Mouse (Mus musculus) limb, embryonic 11.5 days (tissue): Measurements from ENCODE around the gene Gm37419. TPM values are rescaled to one million over a fixed set of nuclear protein-coding genes. Genes with fewer than 3 reads are reported as not detected.
A peak's percentile ranks its signal among the peaks of the same experiment; 100 is the strongest.

Source experiments
- ATAC-seq: fragments of 200-750 bp; cut with Nextera tagmentation; 2 replicates; pipeline ENCODE4 v1.8.0; 2017; ENCODE audit warnings: low read depth; ENCODE audit not compliant: insufficient number of reproducible peaks, low FRiP score, low TSS enrichment
- DNase-seq: peaks from one replicate; pipeline ENCODE4 v3.0.0-alpha.2; 2015; ENCODE audit warnings: low spot score
- H3K27ac ChIP-seq: fragments of 300-500 bp; sonication (generic); replicated peaks from 2 replicates; pipeline ENCODE4 v1.5.1; 2014; ENCODE audit warnings: low read depth, mild to moderate bottlenecking, low read length
- H3K27me3 ChIP-seq: fragments of 300-500 bp; sonication (generic); 2 replicates; pipeline ENCODE4 v1.6.1; 2014; ENCODE audit warnings: mild to moderate bottlenecking, low read length, mixed read lengths; ENCODE audit not compliant: control insufficient read depth, insufficient read depth
- H3K36me3 ChIP-seq: fragments of 300-500 bp; sonication (generic); 2 replicates; pipeline ENCODE4 v1.6.1; 2014; ENCODE audit warnings: mild to moderate bottlenecking, low read length, moderate library complexity, mixed read lengths; ENCODE audit not compliant: control insufficient read depth, insufficient read depth
- H3K4me1 ChIP-seq: fragments of 300-500 bp; sonication (generic); 2 replicates; pipeline ENCODE4 v1.6.1; 2014; ENCODE audit warnings: low read length, mixed read lengths; ENCODE audit not compliant: control insufficient read depth, insufficient read depth
- H3K4me2 ChIP-seq: fragments of 300-500 bp; sonication (generic); 2 replicates; pipeline ENCODE4 v1.6.1; 2014; ENCODE audit warnings: low read depth, mild to moderate bottlenecking, moderate library complexity; ENCODE audit not compliant: severe bottlenecking
- H3K4me3 ChIP-seq: fragments of 300-500 bp; sonication (generic); 2 replicates; pipeline ENCODE4 v1.5.1; 2014; ENCODE audit warnings: low read depth, low read length
- H3K9ac ChIP-seq: fragments of 300-500 bp; sonication (generic); 2 replicates; pipeline ENCODE4 v1.6.1; 2014; ENCODE audit warnings: mild to moderate bottlenecking, low read length
- H3K9me3 ChIP-seq: fragments of 300-500 bp; sonication (generic); 2 replicates; pipeline ENCODE4 v1.6.1; 2016; ENCODE audit warnings: low read length; ENCODE audit not compliant: control insufficient read depth
- WGBS: fragments of 180-500 bp; shearing (Covaris S2); extraction: QIAGEN DNeasy Blood & Tissue Kit; methylation state at CpG from one replicate; pipeline ENCODE4 v1.1.7; 2014; 5-methylcytosine and 5-hydroxymethylcytosine counted together
- polyA plus RNA-seq: library from polyadenylated mRNA; unstranded; fragments of >200 nt; fragmentation: Nextera tagmentation; extraction: Ambion mirVana; gene quantifications from 2 replicates; pipeline ENCODE4 v1.2.1, GENCODE M21; 2014

The Gm37419 gene
- polyA plus RNA-seq, 1 experiment from 2014 or later: not detected

DNA sequence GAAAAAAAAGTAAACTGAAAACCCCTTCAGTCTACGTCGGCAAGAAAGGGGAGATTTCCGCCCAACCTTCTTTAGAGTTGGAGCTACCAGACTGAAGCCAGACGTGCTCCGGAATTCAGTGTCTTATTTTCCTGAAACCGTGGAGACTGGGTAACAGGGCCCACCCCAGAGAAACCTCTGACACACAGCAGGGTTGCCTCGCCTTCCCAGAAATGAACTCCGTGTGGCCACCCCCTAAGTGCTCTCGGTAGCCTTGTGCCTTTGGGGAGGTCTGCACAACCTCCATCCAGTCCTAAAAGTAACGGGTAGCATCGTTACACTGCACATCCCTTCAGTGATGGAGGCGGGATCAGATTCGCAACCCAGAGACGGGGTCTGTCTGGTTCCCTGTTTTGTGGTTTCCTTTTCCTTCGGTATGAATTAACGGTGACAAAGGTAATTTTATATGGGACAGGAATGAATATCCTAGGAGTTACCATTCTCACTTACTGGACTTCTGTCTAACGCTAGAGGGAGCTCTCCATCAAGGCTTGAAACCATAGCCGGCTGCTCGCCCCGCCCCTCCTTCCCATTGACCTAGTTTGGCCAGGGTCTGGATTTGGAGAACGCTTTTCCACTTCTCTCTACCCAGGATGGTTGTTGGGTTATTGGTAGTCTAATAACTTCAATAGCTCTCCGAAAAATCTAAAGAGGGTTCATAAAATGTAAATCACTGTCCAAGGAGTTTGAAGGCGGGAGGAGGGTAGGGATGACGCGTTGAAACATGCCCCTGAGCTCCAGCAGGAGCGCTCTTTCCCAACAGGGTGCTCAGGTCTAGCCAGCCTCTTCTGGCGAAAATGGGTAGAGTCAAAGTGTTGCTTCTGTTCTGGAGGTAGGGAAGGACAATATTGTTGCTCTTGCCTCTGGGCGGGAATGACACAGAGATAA is 6.1 kb upstream of the Gm37419 start:
- WGBS: 2% methylated on average over 28 of the region's 28 CpGs
- H3K4me1 ChIP-seq: peaks cover 11% of the 10 kb centered on the region; the same call in 1 of the 2 replicates
- no peak overlapping the region for H3K9ac ChIP-seq
- H3K27me3 ChIP-seq: peaks cover 32% of the 10 kb centered on the region
- no peak overlapping the region for H3K27ac ChIP-seq
- H3K4me2 ChIP-seq: peak overlapping the region; percentile 77
- peak overlapping the region; percentile 29 for H3K4me3 ChIP-seq
- H3K9me3 ChIP-seq: no peaks in the 10 kb centered on the region
- DNase-seq: peak; percentile 83
- H3K36me3 ChIP-seq: no peaks in the 10 kb centered on the region
- ATAC-seq: peak; percentile 57

DNA sequence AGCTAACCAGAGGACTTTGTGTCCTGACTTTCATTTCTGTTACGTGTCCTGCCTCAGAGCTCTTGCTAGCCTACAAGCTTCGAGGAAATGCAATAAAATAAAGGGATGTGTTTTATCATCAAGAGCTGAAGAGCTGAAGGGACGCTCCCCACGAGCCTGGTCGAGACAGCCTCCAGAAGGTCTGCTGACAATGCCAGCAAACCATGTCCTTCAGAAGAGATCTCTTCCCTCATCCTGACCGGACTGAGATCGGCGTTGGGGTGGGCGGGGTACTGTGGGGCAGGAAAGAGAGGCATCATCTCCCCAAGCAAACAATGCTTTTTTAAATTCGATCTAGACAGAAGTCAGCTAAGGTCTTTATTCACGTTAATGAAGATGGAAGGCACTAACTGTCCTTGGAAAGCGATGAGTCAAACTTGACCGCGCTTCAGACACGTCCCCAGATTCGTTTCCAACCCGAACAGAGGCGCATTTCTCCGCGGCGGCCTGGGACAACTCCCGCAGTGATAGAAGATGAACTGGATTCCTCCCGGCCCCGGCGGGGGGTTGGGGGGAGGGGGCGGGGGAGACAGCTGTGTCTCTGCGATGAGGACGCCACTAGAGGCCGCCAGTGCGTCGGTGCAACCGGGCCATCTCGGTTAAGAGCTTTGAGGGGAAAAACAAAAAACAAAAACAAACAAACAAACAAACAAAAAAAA is 5.2 kb upstream of the Gm37419 start:
- Histone ChIP-seq H3K36me3 (no peaks in the 10 kb centered on the region), H3K4me2 (peak overlapping the region; percentile 77), H3K27me3 (peaks cover 32% of the 10 kb centered on the region), H3K9me3 (no peaks in the 10 kb centered on the region), H3K4me1 (peaks cover 11% of the 10 kb centered on the region; the same call in 1 of the 2 replicates), H3K9ac (no peak overlapping the region; the same call in 1 of the 2 replicates), H3K27ac (no peak overlapping the region), H3K4me3 (peak overlapping the region; percentile 29)
- WGBS: under 1% methylated on average over 33 of the region's 33 CpGs
- DNase-seq (peak; percentile 77), ATAC-seq (no peak)

DNA sequence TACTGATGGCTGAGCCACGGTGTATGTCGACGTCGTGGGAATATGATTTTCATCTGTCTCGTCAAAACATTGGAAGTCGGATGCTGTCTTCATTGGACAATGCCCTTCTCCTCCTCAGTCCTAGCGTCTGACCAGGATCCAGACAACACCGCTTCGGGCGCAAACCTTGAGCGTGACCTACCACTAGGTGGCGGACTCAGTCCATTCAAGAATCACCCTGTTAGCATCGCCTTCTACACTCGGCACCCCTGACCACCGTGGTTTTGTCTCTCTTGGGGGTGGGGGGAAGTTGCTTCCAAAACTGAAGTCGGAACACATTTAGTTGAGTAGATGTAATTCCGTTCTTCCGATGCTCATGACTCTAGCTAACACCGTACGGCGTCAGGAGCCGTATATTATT is 4.1 kb upstream of the Gm37419 start:
- Histone ChIP-seq H3K4me2 (peak overlapping the region; percentile 65), H3K27me3 (peaks cover 30% of the 10 kb centered on the region), H3K9me3 (no peaks in the 10 kb centered on the region), H3K9ac (no peak overlapping the region), H3K27ac (no peak overlapping the region), H3K36me3 (no peaks in the 10 kb centered on the region), H3K4me3 (peak overlapping the region; percentile 31), H3K4me1 (peaks cover 11% of the 10 kb centered on the region; the same call in 1 of the 2 replicates)
- ATAC-seq (no peak), DNase-seq (peak; percentile 93)
- WGBS: 2% methylated on average over 22 of the region's 22 CpGs

DNA sequence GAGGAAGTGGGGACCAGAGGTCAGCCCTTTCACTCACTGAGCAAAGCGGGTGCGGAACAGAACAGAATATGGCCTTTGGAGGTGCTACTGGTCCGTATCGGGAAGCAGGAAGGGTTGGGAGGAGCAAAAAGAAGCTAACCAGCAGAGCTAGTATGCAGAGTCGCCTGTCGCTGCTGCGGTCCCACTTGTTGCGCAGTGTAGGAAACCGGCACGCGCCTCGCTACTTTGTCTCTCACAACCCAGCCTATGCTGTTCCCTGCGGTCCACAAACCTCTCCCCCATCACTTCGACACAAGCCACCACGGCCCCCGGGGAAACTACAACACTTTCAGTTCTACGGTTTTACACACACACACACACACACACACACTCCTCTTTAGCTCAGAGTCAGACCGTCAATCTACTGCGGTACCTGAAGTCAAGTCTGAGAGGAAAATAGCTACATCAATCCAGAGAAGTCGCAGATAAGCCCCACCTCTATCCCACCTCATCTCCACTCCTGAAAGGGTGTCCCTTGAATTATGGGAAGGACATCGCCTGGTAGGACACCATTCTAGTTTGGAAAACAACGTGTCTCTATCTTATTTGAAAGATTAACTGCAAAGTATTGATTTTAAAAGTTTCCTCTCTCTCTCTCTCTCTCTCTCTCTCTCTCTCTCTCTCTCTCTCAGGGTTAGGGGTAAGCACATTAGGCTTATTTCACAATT is 3.4 kb upstream of the Gm37419 start:
- DNase-seq (peak; percentile 45), ATAC-seq (no peak)
- Histone ChIP-seq H3K27ac (no peak overlapping the region), H3K27me3 (peaks cover 27% of the 10 kb centered on the region), H3K36me3 (no peaks in the 10 kb centered on the region), H3K4me3 (peak overlapping the region; percentile 31), H3K4me2 (peak overlapping the region; percentile 65), H3K9ac (0 out of 2 replicates have a peak overlapping the region, but pooled peaks have one; percentile 1), H3K9me3 (no peaks in the 10 kb centered on the region), H3K4me1 (peaks cover 16% of the 10 kb centered on the region; the same call in 1 of the 2 replicates)
- WGBS: under 1% methylated on average over 22 of the region's 22 CpGs

DNA sequence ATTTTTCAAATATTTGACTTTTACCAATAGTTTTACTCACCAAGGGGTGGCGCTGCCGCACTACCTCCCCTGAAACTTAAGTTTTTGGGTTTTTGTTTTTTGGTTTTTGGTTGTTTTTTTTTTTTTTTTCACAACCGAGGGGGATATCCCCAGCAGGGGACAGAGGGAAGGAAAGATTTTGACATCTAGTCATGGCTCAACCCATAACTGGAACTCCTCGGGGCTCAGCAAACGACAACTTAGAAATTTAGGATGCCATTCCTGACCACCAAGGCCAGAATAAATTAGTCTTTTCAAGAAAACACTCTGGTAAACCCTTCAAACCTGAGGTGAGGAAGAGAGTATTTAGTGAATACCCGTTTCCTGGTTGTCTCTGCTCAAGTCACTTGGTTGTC is 2.8 kb upstream of the Gm37419 start:
- no peak overlapping the region for H3K27ac ChIP-seq
- H3K4me2 ChIP-seq: no peak overlapping the region; the same call in 1 of the 2 replicates
- H3K4me1 ChIP-seq: peaks cover 19% of the 10 kb centered on the region; the same call in 1 of the 2 replicates
- no peaks in the 10 kb centered on the region for H3K36me3 ChIP-seq
- H3K9ac ChIP-seq: no peak overlapping the region
- DNase-seq (peak; percentile 70), ATAC-seq (no peak)
- H3K27me3 ChIP-seq: peaks cover 21% of the 10 kb centered on the region
- WGBS: 2% methylated on average over 6 of the region's 6 CpGs
- no peak overlapping the region for H3K4me3 ChIP-seq
- no peaks in the 10 kb centered on the region for H3K9me3 ChIP-seq

DNA sequence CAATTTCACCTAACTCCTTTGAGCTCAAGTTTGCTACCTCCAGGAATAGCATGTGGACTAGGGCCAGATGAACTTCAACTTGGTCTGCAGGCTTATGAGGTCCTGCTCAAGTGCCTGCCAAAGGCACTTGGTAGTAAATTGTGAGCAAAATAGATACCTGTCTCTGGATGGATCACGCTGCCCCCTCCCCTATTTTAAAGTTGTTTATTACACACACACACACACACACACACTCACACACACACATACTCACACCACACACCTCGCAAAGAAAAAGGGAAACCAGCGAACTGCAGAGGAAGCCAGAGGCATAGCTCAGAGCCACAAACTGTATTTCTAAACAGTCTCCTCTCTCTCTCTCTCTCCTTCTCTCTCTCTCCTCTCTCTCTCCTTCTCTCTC is 2.1 kb upstream of the Gm37419 start:
- Histone ChIP-seq H3K4me1 (peaks cover 19% of the 10 kb centered on the region; the same call in 1 of the 2 replicates), H3K27me3 (peaks cover 16% of the 10 kb centered on the region; the same call in 1 of the 2 replicates), H3K27ac (no peak overlapping the region), H3K9ac (no peak overlapping the region), H3K9me3 (no peaks in the 10 kb centered on the region), H3K4me2 (0 out of 2 replicates have a peak overlapping the region, but pooled peaks have one; percentile 2), H3K36me3 (no peaks in the 10 kb centered on the region), H3K4me3 (no peak overlapping the region)
- DNase-seq (no peak), ATAC-seq (no peak)
- 4% methylated on average over 3 of the region's 3 CpGs for WGBS

DNA sequence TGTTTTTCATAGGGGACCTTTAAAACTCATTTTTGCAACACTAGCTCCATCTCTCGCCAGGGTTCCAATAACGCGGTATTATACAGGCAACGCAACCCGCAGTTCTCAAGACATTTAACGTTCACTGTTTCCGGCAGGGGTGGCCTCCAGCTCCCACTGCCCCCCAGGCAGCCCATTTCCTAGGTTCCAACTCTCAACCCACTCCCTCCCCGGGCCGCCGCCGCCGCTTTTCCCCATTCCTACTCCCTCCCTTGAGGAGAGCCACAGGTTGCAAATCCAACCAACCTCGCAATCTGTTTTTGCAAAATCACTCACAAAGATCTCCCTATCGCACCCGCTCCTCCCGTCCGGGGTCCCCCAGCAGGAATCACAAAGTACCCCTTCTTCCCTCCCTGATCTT is 1.4 kb upstream of the Gm37419 start:
- peak overlapping the region; percentile 35; the same call in 1 of the 2 replicates for H3K9ac ChIP-seq
- no peak for ATAC-seq
- peaks cover 10% of the 10 kb centered on the region; the same call in 1 of the 2 replicates for H3K27me3 ChIP-seq
- no peak overlapping the region for H3K27ac ChIP-seq
- peak overlapping the region; percentile 59 for H3K4me3 ChIP-seq
- H3K4me1 ChIP-seq: peaks cover 19% of the 10 kb centered on the region; the same call in 1 of the 2 replicates
- no peaks in the 10 kb centered on the region for H3K9me3 ChIP-seq
- peak overlapping the region; percentile 87 for H3K4me2 ChIP-seq
- 0% methylated on average over 17 of the region's 17 CpGs for WGBS
- no peaks in the 10 kb centered on the region for H3K36me3 ChIP-seq
- peak; percentile 62 for DNase-seq
